Mouse (Mus musculus): ENCODE results near the gene Gbp5.

- TF ChIP-seq CTCF (IDR thresholded peaks at IDR 0.05; ENCODE audit: borderline replicate concordance, extremely low read depth, insufficient read depth, insufficient read length) (no peak), POLR2A (IDR thresholded peaks at IDR 0.05; ENCODE audit: borderline replicate concordance, extremely low read depth, insufficient read depth, insufficient read length, poor library complexity, severe bottlenecking) (no peak)
These were observed 56.4 kb downstream of the Gbp5 start for GRCm38 (mm10) chr3:142550052-142550676.
